Mouse (Mus musculus): ENCODE results near the gene Smarcb1.

DNA sequence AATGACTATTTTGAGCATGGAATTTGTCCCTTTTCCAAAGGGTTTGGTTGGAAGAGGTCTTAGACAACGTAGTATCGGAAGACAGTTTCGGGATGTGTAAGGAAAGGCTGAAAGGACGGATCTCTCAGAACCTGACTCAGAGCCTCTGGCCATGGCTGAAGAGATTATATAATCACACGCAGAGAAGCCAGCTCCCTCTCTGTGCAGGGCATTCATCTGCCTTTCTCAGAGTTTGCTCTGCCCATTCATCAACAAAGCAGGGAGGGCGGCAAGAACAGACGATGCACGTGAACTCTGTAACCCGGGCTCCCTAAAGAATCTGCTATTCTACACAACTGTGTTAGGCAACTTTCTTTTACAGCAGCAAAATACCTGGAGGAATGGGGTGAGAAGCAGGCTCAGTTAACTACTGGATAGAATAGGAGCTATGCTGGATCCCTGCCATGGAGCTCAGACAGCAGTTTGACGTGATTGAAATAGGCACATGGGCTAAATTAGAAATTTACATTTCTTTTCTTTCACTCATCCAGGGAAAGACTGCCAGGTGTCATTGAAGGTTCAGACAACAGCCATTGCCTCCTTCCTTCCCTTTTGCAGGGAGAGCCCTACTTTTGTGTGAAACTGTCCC lies 47.8 kb downstream of the Smarcb1 start:
- TF ChIP-seq CTCF (IDR thresholded peaks at IDR 0.05; ENCODE audit: extremely low read depth, insufficient read length, insufficient replicate concordance, low read depth, low read length) (no peak), POLR2A (IDR thresholded peaks at IDR 0.05; ENCODE audit: low read depth, low read length) (no peak)

Measured in small intestine, adult 2 months (tissue).